Mouse (Mus musculus): ENCODE measurements around the gene Lep. TPM values are rescaled to one million over a fixed set of nuclear protein-coding genes. Genes with fewer than 3 reads are reported as not detected.

Lep gene
- not detected in 2 replicates for polyA plus RNA-seq (2014; fragmentation: Nextera tagmentation; extraction: Ambion mirVana)

- no peaks in the 10 kb centered on the region for H3K36me3 ChIP-seq (ENCODE audit: control insufficient read depth, insufficient read depth, low read length)
- 75% methylated on average over 27 of the region's 28 CpGs for WGBS
- no peak for DNase-seq (ENCODE audit: low spot score)
- ATAC-seq (ENCODE audit: low FRiP score): no peak
- H3K27ac ChIP-seq (ENCODE audit: low read depth, low read length): no peak within 1 kb of the TSS
- H3K9me3 ChIP-seq (ENCODE audit: control insufficient read depth, low read length): no peaks in the 10 kb centered on the region
- no peaks in the 10 kb centered on the region for H3K4me1 ChIP-seq (replicated peaks; ENCODE audit: control insufficient read depth, insufficient read depth, low read length)
- no peak within 1 kb of the TSS for H3K9ac ChIP-seq (ENCODE audit: low read depth, low read length)
- H3K4me3 ChIP-seq (ENCODE audit: low read depth, low read length): no peak within 1 kb of the TSS
- H3K4me2 ChIP-seq (replicated peaks; ENCODE audit: low read depth, low read length): no peak within 1 kb of the TSS
- no peaks in the 10 kb centered on the region for H3K27me3 ChIP-seq (ENCODE audit: control insufficient read depth, insufficient read depth, low read length)
Observed at GRCm38 (mm10) chr6:29059846-29060685, at the start of gene Lep. Gene Lep, plus strand, starts transcription at chr6:29060220.

GRCm38 (mm10) chr6:29011651-29012050, 48.4 kb upstream of the Lep start:
- Histone ChIP-seq H3K27ac (ENCODE audit: low read depth, low read length) (no peak overlapping the region), H3K27me3 (ENCODE audit: control insufficient read depth, insufficient read depth, low read length) (0 out of 2 replicates have a peak, but pooled peaks cover 2% of the 10 kb centered on the region), H3K36me3 (ENCODE audit: control insufficient read depth, insufficient read depth, low read length) (no peaks in the 10 kb centered on the region), H3K4me3 (ENCODE audit: low read depth, low read length) (no peak overlapping the region), H3K9ac (ENCODE audit: low read depth, low read length) (no peak overlapping the region), H3K9me3 (ENCODE audit: control insufficient read depth, low read length) (no peaks in the 10 kb centered on the region), H3K4me1 (replicated peaks; ENCODE audit: control insufficient read depth, insufficient read depth, low read length) (no peaks in the 10 kb centered on the region), H3K4me2 (replicated peaks; ENCODE audit: low read depth, low read length) (no peak overlapping the region)
- DNase-seq (ENCODE audit: low spot score): no peak
- 89% methylated on average over 5 of the region's 5 CpGs for WGBS
- ATAC-seq (ENCODE audit: low FRiP score): no peak

GRCm38 (mm10) chr6:29013216-29013615, 46.8 kb upstream of the Lep start:
- Histone ChIP-seq H3K36me3 (ENCODE audit: control insufficient read depth, insufficient read depth, low read length) (no peaks in the 10 kb centered on the region), H3K9ac (ENCODE audit: low read depth, low read length) (no peak overlapping the region), H3K9me3 (ENCODE audit: control insufficient read depth, low read length) (no peaks in the 10 kb centered on the region), H3K4me3 (ENCODE audit: low read depth, low read length) (no peak overlapping the region), H3K27me3 (ENCODE audit: control insufficient read depth, insufficient read depth, low read length) (0 out of 2 replicates have a peak, but pooled peaks cover 2% of the 10 kb centered on the region), H3K27ac (ENCODE audit: low read depth, low read length) (no peak overlapping the region), H3K4me2 (replicated peaks; ENCODE audit: low read depth, low read length) (no peak overlapping the region), H3K4me1 (replicated peaks; ENCODE audit: control insufficient read depth, insufficient read depth, low read length) (peaks cover 5% of the 10 kb centered on the region; the same call in 1 of the 2 replicates)
- DNase-seq (ENCODE audit: low spot score): no peak
- 95% methylated on average over 6 of the region's 6 CpGs for WGBS
- ATAC-seq (ENCODE audit: low FRiP score): no peak

- Histone ChIP-seq H3K27ac (ENCODE audit: low read depth, low read length) (no peak overlapping the region), H3K4me1 (replicated peaks; ENCODE audit: control insufficient read depth, insufficient read depth, low read length) (peaks cover 5% of the 10 kb centered on the region; the same call in 1 of the 2 replicates), H3K27me3 (ENCODE audit: control insufficient read depth, insufficient read depth, low read length) (peaks cover 2% of the 10 kb centered on the region; the same call in 1 of the 2 replicates), H3K9me3 (ENCODE audit: control insufficient read depth, low read length) (no peaks in the 10 kb centered on the region), H3K4me3 (ENCODE audit: low read depth, low read length) (no peak overlapping the region), H3K9ac (ENCODE audit: low read depth, low read length) (no peak overlapping the region), H3K4me2 (replicated peaks; ENCODE audit: low read depth, low read length) (peak overlapping the region; percentile 20), H3K36me3 (ENCODE audit: control insufficient read depth, insufficient read depth, low read length) (no peaks in the 10 kb centered on the region)
- peak; percentile 58 for ATAC-seq (ENCODE audit: low FRiP score)
- peak; percentile 41 for DNase-seq (ENCODE audit: low spot score)
- WGBS: 1% methylated on average over 16 of the region's 16 CpGs
Observed at GRCm38 (mm10) chr6:29016891-29017412, 43.1 kb upstream of the Lep start.

- Histone ChIP-seq H3K36me3 (ENCODE audit: control insufficient read depth, insufficient read depth, low read length) (no peaks in the 10 kb centered on the region), H3K4me1 (replicated peaks; ENCODE audit: control insufficient read depth, insufficient read depth, low read length) (peaks cover 5% of the 10 kb centered on the region; the same call in 1 of the 2 replicates), H3K9me3 (ENCODE audit: control insufficient read depth, low read length) (no peaks in the 10 kb centered on the region), H3K4me3 (ENCODE audit: low read depth, low read length) (no peak overlapping the region), H3K9ac (ENCODE audit: low read depth, low read length) (no peak overlapping the region), H3K4me2 (replicated peaks; ENCODE audit: low read depth, low read length) (no peak overlapping the region), H3K27ac (ENCODE audit: low read depth, low read length) (no peak overlapping the region), H3K27me3 (ENCODE audit: control insufficient read depth, insufficient read depth, low read length) (peaks cover 2% of the 10 kb centered on the region; the same call in 1 of the 2 replicates)
- ATAC-seq (ENCODE audit: low FRiP score): no peak
- 69% methylated on average over 18 of the region's 18 CpGs for WGBS
- no peak for DNase-seq (ENCODE audit: low spot score)
Observed at GRCm38 (mm10) chr6:29019756-29020720, 40.0 kb upstream of the Lep start.

GRCm38 (mm10) chr6:29020937-29021336, 39.1 kb upstream of the Lep start:
- Histone ChIP-seq H3K27ac (ENCODE audit: low read depth, low read length) (no peak overlapping the region), H3K27me3 (ENCODE audit: control insufficient read depth, insufficient read depth, low read length) (peaks cover 4% of the 10 kb centered on the region; the same call in 1 of the 2 replicates), H3K36me3 (ENCODE audit: control insufficient read depth, insufficient read depth, low read length) (no peaks in the 10 kb centered on the region), H3K4me2 (replicated peaks; ENCODE audit: low read depth, low read length) (no peak overlapping the region), H3K4me1 (replicated peaks; ENCODE audit: control insufficient read depth, insufficient read depth, low read length) (peaks cover 5% of the 10 kb centered on the region; the same call in 1 of the 2 replicates), H3K9me3 (ENCODE audit: control insufficient read depth, low read length) (no peaks in the 10 kb centered on the region), H3K9ac (ENCODE audit: low read depth, low read length) (no peak overlapping the region), H3K4me3 (ENCODE audit: low read depth, low read length) (no peak overlapping the region)
- WGBS: 85% methylated on average over 5 of the region's 5 CpGs
- ATAC-seq (ENCODE audit: low FRiP score): no peak
- no peak for DNase-seq (ENCODE audit: low spot score)

GRCm38 (mm10) chr6:29021501-29021900, 38.5 kb upstream of the Lep start:
- Histone ChIP-seq H3K9me3 (ENCODE audit: control insufficient read depth, low read length) (no peaks in the 10 kb centered on the region), H3K9ac (ENCODE audit: low read depth, low read length) (no peak overlapping the region), H3K4me1 (replicated peaks; ENCODE audit: control insufficient read depth, insufficient read depth, low read length) (peaks cover 5% of the 10 kb centered on the region; the same call in 1 of the 2 replicates), H3K36me3 (ENCODE audit: control insufficient read depth, insufficient read depth, low read length) (no peaks in the 10 kb centered on the region), H3K4me2 (replicated peaks; ENCODE audit: low read depth, low read length) (no peak overlapping the region), H3K27me3 (ENCODE audit: control insufficient read depth, insufficient read depth, low read length) (peaks cover 2% of the 10 kb centered on the region; the same call in 1 of the 2 replicates), H3K4me3 (ENCODE audit: low read depth, low read length) (no peak overlapping the region), H3K27ac (ENCODE audit: low read depth, low read length) (no peak overlapping the region)
- 44% methylated on average over 6 of the region's 6 CpGs for WGBS
- no peak for ATAC-seq (ENCODE audit: low FRiP score)
- no peak for DNase-seq (ENCODE audit: low spot score)

GRCm38 (mm10) chr6:29022115-29022514, 37.9 kb upstream of the Lep start:
- Histone ChIP-seq H3K27ac (ENCODE audit: low read depth, low read length) (no peak overlapping the region), H3K4me1 (replicated peaks; ENCODE audit: control insufficient read depth, insufficient read depth, low read length) (peaks cover 3% of the 10 kb centered on the region; the same call in 1 of the 2 replicates), H3K27me3 (ENCODE audit: control insufficient read depth, insufficient read depth, low read length) (peaks cover 2% of the 10 kb centered on the region; the same call in 1 of the 2 replicates), H3K36me3 (ENCODE audit: control insufficient read depth, insufficient read depth, low read length) (no peaks in the 10 kb centered on the region), H3K9me3 (ENCODE audit: control insufficient read depth, low read length) (no peaks in the 10 kb centered on the region), H3K9ac (ENCODE audit: low read depth, low read length) (no peak overlapping the region), H3K4me3 (ENCODE audit: low read depth, low read length) (no peak overlapping the region), H3K4me2 (replicated peaks; ENCODE audit: low read depth, low read length) (no peak overlapping the region)
- no peak for ATAC-seq (ENCODE audit: low FRiP score)
- 65% methylated on average over 5 of the region's 5 CpGs for WGBS
- DNase-seq (ENCODE audit: low spot score): no peak
